Mouse (Mus musculus) CD4-positive helper T cell, adult 2 months (primary cell): ENCODE results near the gene Rftn1.

Experiments
- DNase-seq: peaks from one replicate; pipeline ENCODE4 v3.0.0-alpha.2; 2012; ENCODE audit warnings: low read depth, missing footprints, low spot score

The Rftn1 gene

DNA sequence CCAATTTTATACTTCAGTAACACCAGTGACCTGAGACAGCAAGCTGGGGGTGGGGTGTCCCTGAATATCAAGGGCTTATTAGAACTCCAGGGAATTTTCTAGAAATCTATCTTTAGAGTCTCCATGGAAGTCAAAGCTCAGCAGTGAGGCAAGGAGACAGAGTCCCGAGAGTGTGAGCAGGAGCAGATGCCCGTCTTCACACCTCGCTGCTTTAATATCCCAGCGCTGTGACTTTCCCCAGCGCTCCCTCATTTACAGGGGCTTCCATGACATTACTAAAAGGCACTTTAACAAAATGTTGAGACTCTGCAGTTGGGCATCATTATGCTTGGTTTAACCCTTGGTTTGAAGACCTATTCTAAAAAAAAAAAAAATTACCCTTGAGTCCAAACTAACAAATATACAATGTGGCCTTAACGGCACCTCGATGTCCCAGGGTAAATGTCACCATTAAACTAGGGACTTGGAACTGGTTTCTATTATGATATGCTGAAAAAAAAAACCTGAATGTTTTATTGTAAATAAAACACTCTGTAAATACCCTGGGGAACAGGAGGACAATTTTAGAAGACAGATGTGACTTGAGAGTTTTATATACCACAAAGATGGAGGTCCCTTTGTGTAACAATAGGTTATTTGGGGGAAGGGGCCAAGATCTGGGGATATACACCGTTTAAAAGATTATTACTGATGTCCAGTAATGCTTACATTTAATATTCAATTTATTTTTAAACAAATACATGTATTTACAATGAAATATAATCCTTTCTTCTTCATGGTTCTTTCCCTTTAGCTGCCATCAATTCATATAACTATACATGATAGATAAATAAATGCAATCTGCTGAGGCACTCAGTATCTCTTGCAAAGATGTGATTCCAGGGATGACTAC, 123.4 kb downstream of the Rftn1 start:
- no peak for DNase-seq

GRCm38 (mm10) chr17:50063832-50064627, 126.4 kb downstream of the Rftn1 start:
- no peak for DNase-seq

- no peak for DNase-seq
Measured at GRCm38 (mm10) chr17:50062649-50063048, 127.8 kb downstream of the Rftn1 start.

- no peak for DNase-seq
Measured at GRCm38 (mm10) chr17:50061446-50061845, 129.0 kb downstream of the Rftn1 start.

- DNase-seq, result no peak
Measured at GRCm38 (mm10) chr17:50060220-50060619, 130.3 kb downstream of the Rftn1 start.

DNA sequence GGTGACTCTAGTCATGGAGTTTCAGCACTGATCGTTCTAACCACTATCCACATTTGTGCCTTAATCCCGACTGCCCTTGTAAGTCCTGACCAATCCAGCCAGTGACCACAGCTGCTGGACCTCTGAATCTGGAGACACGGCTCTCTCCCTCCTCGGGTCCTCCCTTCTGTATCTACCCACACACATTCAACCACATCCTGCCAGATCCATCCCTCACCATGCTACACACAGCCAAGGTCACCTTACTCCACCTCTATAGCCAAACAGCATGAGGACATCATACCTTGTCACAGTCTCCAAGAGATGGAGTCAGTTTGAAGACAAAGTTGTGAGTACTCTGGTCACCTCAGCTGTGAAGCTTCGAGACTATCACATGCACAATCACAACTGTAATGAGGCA, 131.1 kb downstream of the Rftn1 start:
- DNase-seq, result no peak

DNA sequence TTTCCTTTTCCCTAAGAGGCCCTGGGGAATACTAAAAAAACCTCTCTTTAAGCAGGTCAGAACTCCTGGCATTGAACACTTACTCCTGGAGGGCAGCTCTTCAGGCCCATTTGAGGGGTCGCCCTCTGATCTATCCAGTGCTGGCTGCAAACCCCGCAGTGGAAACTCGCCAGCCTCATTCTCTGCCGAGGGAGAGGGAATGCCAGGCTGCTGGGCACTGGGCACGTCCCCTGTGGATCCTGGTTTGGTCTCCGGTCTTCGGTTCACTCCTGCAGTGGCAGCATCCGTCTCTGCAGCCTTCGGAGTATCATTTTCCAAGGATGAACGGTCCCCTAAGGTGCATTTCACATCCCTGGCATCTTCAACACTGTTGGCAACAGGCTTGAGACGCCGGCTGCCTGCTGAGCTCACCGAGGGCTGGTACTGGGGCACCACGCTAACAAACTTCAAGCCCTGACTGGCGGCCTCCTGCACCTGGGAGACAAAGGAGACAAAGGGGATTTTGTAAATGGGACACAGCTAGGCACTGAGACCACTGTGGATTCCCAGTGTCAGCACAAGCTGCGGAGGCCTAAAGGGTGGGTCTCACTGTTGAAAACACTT, 135.2 kb downstream of the Rftn1 start:
- no peak for DNase-seq

DNA sequence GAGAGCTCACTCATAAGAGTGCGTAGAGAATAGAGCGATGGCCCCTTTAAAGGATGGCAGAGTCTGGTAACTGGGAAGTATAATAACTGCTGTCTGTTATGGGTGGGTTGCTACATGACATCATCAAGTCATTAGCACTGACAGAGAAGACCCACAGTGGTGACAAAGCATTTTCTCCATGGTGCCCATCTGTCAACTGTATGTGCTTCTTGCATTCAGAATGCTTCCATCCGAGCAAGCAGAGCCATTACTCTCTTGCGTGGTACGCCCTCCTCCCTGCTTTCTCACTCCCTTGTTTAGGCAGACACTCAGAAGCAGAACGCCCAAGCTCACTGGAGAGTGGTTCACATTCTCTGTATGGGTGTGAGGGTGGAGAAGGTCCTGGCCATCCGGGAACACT, 135.9 kb downstream of the Rftn1 start:
- no peak for DNase-seq

GRCm38 (mm10) chr17:50053961-50054360, 136.5 kb downstream of the Rftn1 start:
- DNase-seq, result no peak

DNA sequence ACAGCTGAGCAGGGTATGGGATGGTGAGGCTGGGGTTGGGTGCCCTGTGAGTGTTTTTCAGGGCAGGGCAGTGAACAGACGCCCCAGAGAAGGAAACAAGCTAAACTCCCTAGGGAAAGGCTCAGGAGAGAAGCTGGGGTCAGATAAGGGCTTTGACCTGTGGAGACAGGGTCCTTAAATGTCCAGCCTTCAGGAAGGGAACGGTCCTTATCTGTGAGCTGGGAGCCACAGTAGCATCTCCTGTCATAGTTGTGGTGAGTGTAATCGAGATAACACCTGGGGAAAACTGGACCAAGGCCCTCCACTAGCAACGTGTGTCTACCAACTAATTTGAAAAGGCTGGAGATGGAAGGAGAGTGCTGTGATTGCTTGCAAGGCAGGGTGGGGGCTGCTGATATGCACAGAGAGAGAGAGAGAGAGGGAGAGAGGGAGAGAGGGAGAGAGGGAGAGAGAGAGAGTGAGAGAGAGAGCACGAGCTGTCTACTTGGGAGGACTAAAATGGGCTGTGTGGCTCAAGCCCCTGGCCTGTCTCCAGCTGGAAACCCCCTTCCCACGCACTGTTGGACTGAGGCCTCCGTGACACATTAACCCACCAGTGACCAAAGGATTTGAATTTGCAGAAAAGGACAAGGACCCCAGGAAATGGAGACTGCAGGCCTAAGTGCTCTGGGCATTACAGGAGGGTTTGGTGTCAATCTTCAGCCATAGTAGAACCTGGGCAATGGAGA, 137.6 kb downstream of the Rftn1 start:
- no peak for DNase-seq

- DNase-seq, result no peak
Measured at GRCm38 (mm10) chr17:50050456-50050855, 140.0 kb downstream of the Rftn1 start.

GRCm38 (mm10) chr17:50048209-50048608, 142.3 kb downstream of the Rftn1 start:
- no peak for DNase-seq

- DNase-seq, result no peak
Measured at GRCm38 (mm10) chr17:50047182-50047581, 143.3 kb downstream of the Rftn1 start.

DNA sequence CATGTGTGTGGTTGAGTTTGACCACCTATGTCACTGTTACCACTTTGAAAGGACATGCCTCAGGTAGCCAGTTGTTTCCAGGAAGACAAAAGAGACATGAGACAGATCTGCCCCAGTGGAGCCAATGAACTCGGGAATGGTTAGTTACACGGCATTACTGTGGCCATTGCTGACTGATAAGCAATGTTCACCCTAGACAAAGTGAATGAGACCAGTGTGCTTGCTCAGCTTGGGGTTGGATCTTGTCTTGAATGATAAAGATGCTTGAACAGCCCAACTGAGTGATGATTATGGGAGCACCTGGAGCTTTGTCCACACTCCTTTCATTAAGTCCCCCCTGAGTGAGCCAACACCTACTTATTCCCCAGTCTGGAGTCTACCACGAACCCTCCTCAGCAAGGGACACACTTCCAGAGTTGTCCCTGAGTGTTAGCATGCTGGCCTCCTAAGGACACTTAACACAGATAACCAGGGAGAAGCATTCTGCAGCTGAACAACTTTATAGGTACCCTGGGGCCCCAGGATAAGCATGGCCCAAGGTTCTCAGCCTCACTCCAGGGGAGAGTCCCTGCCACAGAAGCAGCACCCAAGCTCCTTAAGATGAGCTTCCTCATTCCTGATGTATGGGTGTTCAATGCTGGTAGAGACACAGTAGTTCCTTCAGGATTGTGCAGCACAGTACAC, 149.6 kb downstream of the Rftn1 start:
- no peak for DNase-seq

GRCm38 (mm10) chr17:50037882-50038665, 152.4 kb downstream of the Rftn1 start:
- DNase-seq, result no peak

DNA sequence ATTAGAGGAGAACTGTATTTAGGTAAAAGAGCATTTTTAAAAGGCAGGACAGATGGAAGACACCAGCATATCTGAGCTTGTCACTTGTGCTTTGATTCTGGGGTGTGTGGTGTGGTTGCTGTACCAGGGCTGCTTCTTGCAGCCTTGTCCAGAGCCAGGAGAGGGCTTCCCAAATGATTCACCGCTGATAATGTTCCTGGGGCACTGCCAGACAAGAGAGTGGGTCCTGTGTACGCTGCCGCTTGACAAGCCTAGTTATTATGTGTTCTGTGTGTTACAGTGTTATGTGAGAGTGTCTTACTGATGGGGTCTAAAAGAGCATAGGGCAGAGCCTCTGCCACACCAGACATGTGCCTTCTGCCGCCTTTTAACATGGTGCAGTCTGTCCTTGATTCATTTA, 153.1 kb downstream of the Rftn1 start:
- DNase-seq, result no peak

- DNase-seq, result no peak
Measured at GRCm38 (mm10) chr17:50036751-50037385, 153.6 kb downstream of the Rftn1 start.

GRCm38 (mm10) chr17:50033698-50034097, 156.8 kb downstream of the Rftn1 start:
- no peak for DNase-seq

- no peak for DNase-seq
Measured at GRCm38 (mm10) chr17:50031548-50032491, 158.7 kb downstream of the Rftn1 start.
